Mouse (Mus musculus) limb, embryonic 14.5 days (tissue): ENCODE data around the gene Bhlha9. TPM values are rescaled to one million over a fixed set of nuclear protein-coding genes. Genes with fewer than 3 reads are reported as not detected.

Source experiments
- ATAC-seq: fragments of 200-750 bp; cut with Nextera tagmentation; 2 replicates; pipeline ENCODE4 v1.8.0; 2017; ENCODE audit warnings: low read depth, moderate number of reproducible peaks, moderate TSS enrichment; ENCODE audit not compliant: low FRiP score
- DNase-seq: peaks from one replicate; pipeline ENCODE4 v3.0.0-alpha.2; 2015; ENCODE audit warnings: low spot score
- H3K27ac ChIP-seq: fragments of 300-500 bp; sonication (generic); replicated peaks from 2 replicates; pipeline ENCODE4 v1.5.1; 2014; ENCODE audit warnings: low read depth, mild to moderate bottlenecking, low read length, moderate library complexity, mixed read lengths
- H3K27me3 ChIP-seq: fragments of 300-500 bp; sonication (generic); 2 replicates; pipeline ENCODE4 v1.6.1; 2014; ENCODE audit warnings: low read length, mixed read lengths; ENCODE audit not compliant: control insufficient read depth, insufficient read depth
- H3K36me3 ChIP-seq: fragments of 300-500 bp; sonication (generic); 2 replicates; pipeline ENCODE4 v1.6.1; 2014; ENCODE audit warnings: mild to moderate bottlenecking, low read length, moderate library complexity, mixed read lengths; ENCODE audit not compliant: control insufficient read depth, insufficient read depth
- H3K4me1 ChIP-seq: fragments of 300-500 bp; sonication (generic); 2 replicates; pipeline ENCODE4 v1.6.1; 2014; ENCODE audit warnings: antibody characterized with exemption, low read length, mixed read lengths; ENCODE audit not compliant: control insufficient read depth, insufficient read depth
- H3K4me2 ChIP-seq: fragments of 300-500 bp; sonication (generic); replicated peaks from 2 replicates; pipeline ENCODE4 v1.6.1; 2014; ENCODE audit warnings: low read depth, mild to moderate bottlenecking, low read length, moderate library complexity; ENCODE audit not compliant: severe bottlenecking
- H3K4me3 ChIP-seq: fragments of 300-500 bp; sonication (generic); replicated peaks from 2 replicates; pipeline ENCODE4 v1.5.1; 2014; ENCODE audit warnings: low read length
- H3K9ac ChIP-seq: fragments of 300-500 bp; sonication (generic); 2 replicates; pipeline ENCODE4 v1.6.1; 2014; ENCODE audit warnings: mild to moderate bottlenecking, low read depth, low read length, moderate library complexity; ENCODE audit not compliant: severe bottlenecking
- H3K9me3 ChIP-seq: fragments of 300-500 bp; sonication (generic); 2 replicates; pipeline ENCODE4 v1.6.1; 2016; ENCODE audit warnings: low read length; ENCODE audit not compliant: control insufficient read depth
- POLR2A ChIP-seq: fragments of 200-500 bp; IDR thresholded peaks from 2 replicates; pipeline ENCODE4 v1.8.0; 2012; ENCODE audit warnings: inconsistent platforms, mild to moderate bottlenecking, moderate library complexity, borderline replicate concordance; ENCODE audit not compliant: insufficient read depth, insufficient read length; ENCODE audit errors: extremely low read depth
- WGBS: fragments of 180-500 bp; shearing (Covaris S2); extraction: QIAGEN DNeasy Blood & Tissue Kit; methylation state at CpG from one replicate; pipeline ENCODE4 v1.1.7; 2014; 5-methylcytosine and 5-hydroxymethylcytosine counted together
- polyA plus RNA-seq, 2 experiments: library from polyadenylated mRNA; depleted of rRNA in 1 of 2; stranded (reverse) in 1 of 2; unstranded in 1 of 2; fragments of >200 nt; fragmentation: Nextera tagmentation in 1 of 2; extraction: Ambion mirVana in 1 of 2; gene quantifications; 2 replicates each; pipeline versions ENCODE4 v1.2.1 to v1.2.3; 2012 to 2014

The Bhlha9 gene
- polyA plus RNA-seq, 2 experiments, result 2.4 to 2.5 TPM

DNA sequence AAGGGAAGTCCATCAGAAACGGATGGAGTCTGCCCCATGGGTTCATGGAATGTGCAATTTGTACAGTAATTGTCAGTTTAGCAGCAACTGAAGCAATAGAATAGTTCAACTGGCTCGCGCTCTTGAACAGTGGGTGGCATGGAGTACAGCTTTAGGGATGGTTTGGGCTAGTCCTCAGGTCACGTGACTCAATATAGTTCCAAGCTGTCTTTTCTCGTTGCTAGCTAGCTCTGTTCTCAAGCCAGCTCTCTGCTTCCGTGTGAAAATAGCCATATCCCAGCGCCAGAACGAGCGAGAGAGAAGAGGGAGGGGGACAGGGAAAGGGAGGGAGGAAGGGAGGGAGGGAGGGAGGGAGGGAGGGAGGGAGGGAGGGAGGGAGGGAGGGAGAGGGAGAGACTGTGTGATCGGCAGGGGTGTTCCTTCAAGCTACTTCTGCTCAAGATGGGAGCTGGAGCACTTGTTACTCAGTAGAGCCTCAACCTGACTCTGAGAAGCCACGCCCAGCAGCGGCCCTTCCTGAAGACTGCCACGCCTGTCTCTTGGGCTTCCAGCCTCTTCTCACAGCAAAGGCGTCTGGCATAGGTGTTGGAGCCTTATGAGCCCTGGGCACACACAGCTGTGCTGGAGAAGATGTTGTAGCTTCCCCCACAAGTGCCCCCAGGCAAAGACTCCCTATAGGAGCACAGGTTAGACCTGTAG lies 21.3 kb upstream of the Bhlha9 start:
- ATAC-seq (no peak), DNase-seq (no peak)
- Histone ChIP-seq H3K36me3 (no peaks in the 10 kb centered on the region), H3K9ac (no peak overlapping the region), H3K27me3 (no peaks in the 10 kb centered on the region), H3K9me3 (no peaks in the 10 kb centered on the region), H3K4me2 (no peak overlapping the region), H3K27ac (no peak overlapping the region), H3K4me3 (no peak overlapping the region), H3K4me1 (peaks cover 9% of the 10 kb centered on the region)
- 51% methylated on average over 11 of the region's 14 CpGs for WGBS
- TF ChIP-seq POLR2A, result no peak

DNA sequence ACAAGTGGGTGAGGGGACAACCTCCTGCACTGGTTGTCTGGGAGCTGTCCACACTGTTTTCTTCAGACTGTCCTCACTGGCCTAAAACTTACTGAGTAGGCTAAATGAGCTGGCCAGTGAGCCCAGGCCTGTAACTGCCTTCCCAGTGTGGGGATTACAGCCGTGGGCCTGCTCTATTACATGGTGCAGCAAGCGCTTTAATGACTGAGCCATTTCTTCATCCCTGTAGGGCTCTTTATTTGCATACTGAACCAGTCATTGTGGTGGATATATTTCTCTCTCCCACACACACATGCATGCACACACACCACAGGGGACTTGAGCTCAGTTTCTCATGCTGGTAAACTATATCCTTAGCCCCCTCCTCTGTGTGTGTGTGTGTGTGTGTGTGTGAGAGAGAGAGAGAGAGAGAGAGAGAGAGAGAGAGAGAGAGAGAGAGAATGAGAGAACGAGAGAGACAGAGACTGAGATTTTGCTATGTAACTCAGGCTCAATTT lies 19.4 kb upstream of the Bhlha9 start:
- WGBS, result 37% methylated on average over 3 of the region's 3 CpGs
- Histone ChIP-seq H3K4me2 (no peak overlapping the region), H3K4me3 (no peak overlapping the region), H3K4me1 (no peaks in the 10 kb centered on the region), H3K27ac (no peak overlapping the region), H3K27me3 (no peaks in the 10 kb centered on the region), H3K9me3 (no peaks in the 10 kb centered on the region), H3K9ac (no peak overlapping the region), H3K36me3 (no peaks in the 10 kb centered on the region)
- TF ChIP-seq POLR2A, result no peak
- DNase-seq (no peak), ATAC-seq (no peak)

DNA sequence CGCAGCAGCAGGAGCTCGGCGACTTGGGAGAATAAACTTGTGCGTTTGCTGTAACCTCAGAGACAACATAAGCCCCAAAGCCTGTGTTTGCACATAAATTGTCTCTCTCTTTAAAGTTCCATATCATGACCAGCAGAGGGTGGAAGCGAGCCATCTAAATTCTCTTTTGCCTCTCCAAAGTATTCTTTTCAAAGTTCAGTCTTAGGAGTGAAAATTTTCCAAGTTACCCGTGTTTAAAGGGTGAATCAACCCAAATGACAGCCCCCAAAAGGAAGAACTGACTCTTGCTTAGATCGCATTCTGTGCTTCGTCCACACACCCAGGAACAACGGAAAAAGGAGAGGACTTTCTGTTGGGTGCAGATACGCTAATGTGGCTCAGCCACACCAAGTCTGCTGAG lies 17.2 kb upstream of the Bhlha9 start:
- no peak overlapping the region for H3K9ac ChIP-seq

DNA sequence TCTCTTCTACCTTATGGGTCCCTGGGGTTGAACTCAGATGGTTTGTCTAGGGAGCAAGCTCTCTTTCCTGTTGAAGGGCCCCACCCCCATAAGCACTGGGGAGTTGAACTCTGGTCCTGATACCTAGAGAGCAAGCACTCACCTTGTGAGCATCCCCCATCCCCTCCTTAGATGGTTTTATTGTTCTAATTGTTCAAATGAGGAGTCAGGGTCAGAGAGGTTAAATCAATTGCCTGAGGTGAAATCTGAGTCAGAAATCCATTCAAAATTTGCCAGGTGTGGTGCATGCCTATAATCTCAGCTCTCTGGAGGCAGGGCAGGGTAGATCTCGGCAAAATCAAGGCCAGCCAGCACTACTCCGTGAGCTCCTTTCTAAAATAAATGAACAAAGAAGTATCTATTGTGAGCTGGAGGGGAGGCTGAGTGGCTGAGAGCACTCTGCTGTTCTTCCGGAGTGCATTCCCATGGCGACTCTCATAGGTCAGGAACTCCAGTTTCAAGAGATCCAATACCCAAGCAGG lies 14.8 kb upstream of the Bhlha9 start:
- no peaks in the 10 kb centered on the region for H3K36me3 ChIP-seq
- no peak for ATAC-seq
- H3K4me2 ChIP-seq, result no peak overlapping the region
- peaks cover 7% of the 10 kb centered on the region for H3K4me1 ChIP-seq
- WGBS, result 39% methylated on average over 4 of the region's 4 CpGs
- no peaks in the 10 kb centered on the region for H3K27me3 ChIP-seq
- H3K9me3 ChIP-seq, result no peaks in the 10 kb centered on the region
- TF ChIP-seq POLR2A, result no peak
- no peak overlapping the region for H3K9ac ChIP-seq
- no peak overlapping the region for H3K4me3 ChIP-seq
- H3K27ac ChIP-seq, result no peak overlapping the region
- no peak for DNase-seq

More for the DNA sequence above, 17.2 kb upstream of the Bhlha9 start:
- DNase-seq (peak; percentile 78), ATAC-seq (no peak)
- Histone ChIP-seq H3K4me3 (0 out of 2 replicates have a peak overlapping the region, but pooled peaks have one; percentile 10), H3K9me3 (no peaks in the 10 kb centered on the region), H3K36me3 (no peaks in the 10 kb centered on the region), H3K27me3 (no peaks in the 10 kb centered on the region), H3K27ac (no peak overlapping the region), H3K4me1 (peaks cover 7% of the 10 kb centered on the region), H3K4me2 (peak overlapping the region; percentile 48)
- 5% methylated on average over 10 of the region's 10 CpGs for WGBS
- TF ChIP-seq POLR2A, result no peak

DNA sequence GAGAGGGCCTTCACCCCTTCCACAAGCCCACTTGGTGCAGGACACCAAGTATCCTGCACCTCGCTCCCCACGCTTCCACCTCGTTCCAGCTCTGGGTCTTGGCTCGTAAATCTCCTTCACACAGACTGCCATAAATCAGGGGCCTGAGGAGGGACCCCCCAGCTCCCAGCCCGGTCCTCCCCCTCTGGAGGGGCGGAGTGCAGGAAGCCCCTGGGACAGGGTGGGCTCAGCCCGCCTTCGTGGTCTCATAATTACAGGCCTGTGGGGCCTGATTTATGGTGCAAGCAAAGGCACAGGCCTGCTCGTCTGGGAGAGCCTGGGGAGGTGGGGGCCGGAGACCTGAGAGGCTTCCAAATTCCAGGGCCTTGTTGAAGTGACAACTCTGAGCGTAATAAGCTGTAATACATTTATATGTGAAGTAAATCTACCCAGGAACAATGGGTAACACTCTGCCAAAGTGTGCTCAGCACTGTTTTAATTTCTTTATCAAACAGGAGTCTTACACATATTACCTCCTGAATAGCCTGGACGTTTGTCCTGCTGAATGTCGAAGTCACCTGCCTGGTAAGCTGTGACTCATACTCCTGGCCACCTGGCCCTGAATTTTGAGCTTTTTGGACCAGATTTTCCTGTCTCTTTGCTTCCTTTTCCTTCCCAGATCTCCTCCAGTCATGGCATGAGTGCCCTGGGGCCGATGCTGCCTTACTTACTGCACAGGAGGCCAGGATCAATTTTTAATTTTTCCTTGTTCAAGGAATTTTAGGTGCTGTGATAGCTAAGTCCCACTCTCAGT lies 12.9 kb upstream of the Bhlha9 start:
- Histone ChIP-seq H3K4me2 (no peak overlapping the region), H3K27me3 (no peaks in the 10 kb centered on the region), H3K9ac (peak overlapping the region; percentile 21; the same call in 1 of the 2 replicates), H3K27ac (no peak overlapping the region), H3K4me3 (no peak overlapping the region), H3K4me1 (peaks cover 7% of the 10 kb centered on the region), H3K36me3 (no peaks in the 10 kb centered on the region), H3K9me3 (no peaks in the 10 kb centered on the region)
- WGBS, result 12% methylated on average over 14 of the region's 14 CpGs
- ATAC-seq, result peak; percentile 63; the same call in 1 of the 2 replicates
- no peak for DNase-seq
- TF ChIP-seq POLR2A, result no peak
